Mouse (Mus musculus) layer of hippocampus, postnatal 36 days (tissue): Measurements from ENCODE around the gene Frmd8. TPM values are rescaled to one million over a fixed set of nuclear protein-coding genes. Genes with fewer than 3 reads are reported as not detected.

Experiments
- DNase-seq, 2 experiments: peaks; one replicate each; pipeline ENCODE4 v3.0.0; 2022
- total RNA-seq, 2 experiments: library from RNA; stranded (reverse); gene quantifications; 2 replicates each; pipeline ENCODE4 v1.2.3; 2021

Gene Frmd8
- total RNA-seq, 2 experiments from 2014 or later = 13.5 to 14.2 TPM

GRCm38 (mm10) chr19:5848826-5849672 is 26.0 kb downstream of the Frmd8 start:
- DNase-seq = no peak

GRCm38 (mm10) chr19:5848032-5848825 is 26.8 kb downstream of the Frmd8 start:
- peak; percentile 40 to 41 for DNase-seq

- DNase-seq = no peak
Observed at GRCm38 (mm10) chr19:5847306-5847796, 27.7 kb downstream of the Frmd8 start.

- peak; percentile 86 to 88 for DNase-seq
Observed at GRCm38 (mm10) chr19:5846557-5847305, 28.3 kb downstream of the Frmd8 start.

GRCm38 (mm10) chr19:5846154-5846553 is 28.9 kb downstream of the Frmd8 start:
- peak in 1 of 2 experiments; percentile 51 for DNase-seq

GRCm38 (mm10) chr19:5845319-5846135 is 29.5 kb downstream of the Frmd8 start:
- DNase-seq = peak; percentile 88 to 89

- no peak for DNase-seq
Observed at GRCm38 (mm10) chr19:5844831-5845318, 30.2 kb downstream of the Frmd8 start.

GRCm38 (mm10) chr19:5843781-5844691 is 31.0 kb downstream of the Frmd8 start:
- no peak for DNase-seq

GRCm38 (mm10) chr19:5842785-5843730 is 32.0 kb downstream of the Frmd8 start:
- no peak for DNase-seq

- DNase-seq = no peak
Observed at GRCm38 (mm10) chr19:5841999-5842784, 32.9 kb downstream of the Frmd8 start.

- DNase-seq = no peak
Observed at GRCm38 (mm10) chr19:5841389-5841946, 33.6 kb downstream of the Frmd8 start.

GRCm38 (mm10) chr19:5840890-5841388 is 34.1 kb downstream of the Frmd8 start:
- DNase-seq = no peak

- DNase-seq = no peak
Observed at GRCm38 (mm10) chr19:5840086-5840889, 34.8 kb downstream of the Frmd8 start.

- DNase-seq = no peak
Observed at GRCm38 (mm10) chr19:5839317-5840085, 35.6 kb downstream of the Frmd8 start.

- DNase-seq = no peak
Observed at GRCm38 (mm10) chr19:5838892-5839165, 36.2 kb downstream of the Frmd8 start.
